Mouse (Mus musculus) mouse embryonic stem cell (cell line): ENCODE measurements around the gene Cacna1h.

Experiments used
- in situ Hi-C, 2 experiments: fragments of 300-500 bp; cut with MboI; formaldehyde crosslinking; loops; 1 replicate in 1 of 2; 3 replicates in 1 of 2; pipeline ENCODE4 v1.14.3; 2019 to 2020; ENCODE audit warnings: low sequenced_read_pairs in 2 of 2, low pct_unique_long_range_greater_than_20kb in 1 of 2, mixed read lengths in 1 of 2; ENCODE audit not compliant: unreplicated experiment in 1 of 2

Cacna1h gene

DNA sequence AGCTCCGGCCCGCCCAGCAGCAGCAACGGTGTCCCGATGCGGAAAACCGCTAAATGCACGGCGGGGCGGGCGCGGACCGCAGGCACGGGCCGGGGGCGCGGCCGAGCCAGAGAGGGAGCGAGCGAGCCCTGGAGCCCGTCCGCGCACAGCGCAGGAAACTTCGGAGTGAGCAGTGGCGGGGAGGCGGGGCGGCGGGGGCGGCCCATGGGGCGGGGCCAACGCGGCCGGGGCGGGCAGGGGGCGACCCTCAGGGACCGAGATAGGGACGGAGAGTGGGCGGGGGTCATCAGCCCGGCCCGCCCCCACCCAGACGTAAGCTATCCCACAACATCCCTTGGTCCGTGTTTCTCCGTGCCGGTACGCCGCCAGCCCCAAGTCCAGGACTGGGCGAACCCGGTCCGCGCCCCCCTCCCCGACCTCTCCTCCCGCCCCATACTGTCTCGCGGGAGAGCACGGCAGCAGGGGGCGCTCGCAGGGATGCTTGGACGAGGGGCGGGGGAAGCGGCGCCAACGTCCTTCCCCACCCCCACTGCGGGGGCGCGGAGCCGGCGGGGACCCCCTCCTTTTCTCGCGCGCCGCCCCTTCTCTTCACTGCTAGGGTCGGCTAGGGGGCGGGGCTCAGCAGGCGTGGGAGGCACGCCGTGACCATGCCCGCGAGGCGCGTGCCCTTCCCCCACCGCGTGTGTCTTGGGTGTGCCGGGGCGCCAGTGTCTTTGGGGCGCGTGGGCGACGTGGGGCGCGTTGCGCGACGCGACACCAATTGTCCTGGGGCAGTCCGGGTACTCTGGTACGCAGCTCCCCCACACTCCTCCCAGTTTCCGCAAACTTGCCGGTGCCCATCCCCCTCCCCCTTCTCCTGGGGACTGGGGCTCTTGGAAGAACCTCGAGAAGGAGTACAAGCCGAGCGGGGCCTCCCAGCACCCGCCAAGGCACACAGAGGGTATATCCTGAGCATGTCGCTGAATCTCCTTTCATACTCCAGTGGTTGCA is at the start of gene Cacna1h:
TSS of gene Cacna1h (minus strand) at position 167 of the 990 bp plus-strand sequence.
- in situ Hi-C loops: no loop called here

DNA sequence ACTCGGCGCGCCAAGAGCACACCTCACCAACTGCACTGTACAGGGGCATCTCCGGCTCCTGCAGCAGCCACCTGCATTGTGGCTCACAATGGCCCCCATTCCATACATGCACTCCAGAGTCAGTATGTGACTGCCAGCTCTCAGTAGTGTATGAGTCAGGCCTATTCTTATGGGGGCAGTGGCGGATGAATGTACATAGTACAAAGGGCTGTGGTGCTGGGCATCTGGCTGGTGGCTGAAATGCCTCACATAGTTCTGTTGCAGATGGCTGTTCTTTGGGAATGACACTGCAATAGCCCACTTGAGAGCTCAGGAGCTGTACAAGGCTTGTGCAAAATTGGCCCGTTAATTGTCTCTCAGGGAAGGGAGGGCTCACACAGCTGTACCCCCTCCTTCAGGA is 48.5 kb upstream of the Cacna1h start:
- in situ Hi-C loops: no loop called here

DNA sequence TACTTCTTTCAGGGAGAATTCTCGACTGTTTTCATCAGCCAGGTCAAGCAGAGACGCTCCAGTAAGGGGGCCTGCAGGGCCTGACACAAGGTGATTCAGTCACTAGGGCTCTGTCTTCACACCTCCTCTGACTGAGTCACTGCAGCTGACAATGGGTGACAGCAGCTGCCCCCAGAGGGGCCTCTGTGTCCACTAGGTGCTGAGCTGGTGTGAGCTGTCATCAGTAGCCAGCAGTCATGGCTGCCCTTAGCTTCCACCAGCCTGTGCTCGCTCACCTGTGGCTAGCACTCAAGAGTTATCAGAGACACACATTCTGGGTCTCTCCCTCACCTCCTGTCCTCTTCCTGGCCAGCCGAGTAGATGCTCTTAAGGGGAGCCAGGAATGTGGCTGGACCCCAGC is 47.2 kb upstream of the Cacna1h start:
- in situ Hi-C loops: no loop called here

DNA sequence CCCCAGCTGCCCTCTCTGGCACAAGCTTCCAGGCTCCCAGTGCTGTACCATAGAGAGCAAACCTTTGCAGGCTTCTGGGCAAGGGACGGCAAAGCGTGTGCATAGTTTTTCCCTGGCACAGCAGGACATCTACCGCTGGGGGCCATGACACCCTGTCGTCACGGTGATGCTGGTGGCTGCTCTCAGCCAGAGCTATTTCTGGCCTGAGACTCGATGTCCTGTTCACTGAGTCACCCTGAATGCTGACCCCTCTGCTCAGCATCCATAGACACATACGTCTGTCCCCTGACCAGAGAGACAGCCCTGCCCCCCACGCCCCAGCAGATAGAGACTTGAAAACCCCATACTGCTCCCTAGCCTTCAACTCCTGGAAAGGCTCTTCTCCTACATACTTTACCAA is 46.6 kb upstream of the Cacna1h start:
- in situ Hi-C loops: no loop called here

DNA sequence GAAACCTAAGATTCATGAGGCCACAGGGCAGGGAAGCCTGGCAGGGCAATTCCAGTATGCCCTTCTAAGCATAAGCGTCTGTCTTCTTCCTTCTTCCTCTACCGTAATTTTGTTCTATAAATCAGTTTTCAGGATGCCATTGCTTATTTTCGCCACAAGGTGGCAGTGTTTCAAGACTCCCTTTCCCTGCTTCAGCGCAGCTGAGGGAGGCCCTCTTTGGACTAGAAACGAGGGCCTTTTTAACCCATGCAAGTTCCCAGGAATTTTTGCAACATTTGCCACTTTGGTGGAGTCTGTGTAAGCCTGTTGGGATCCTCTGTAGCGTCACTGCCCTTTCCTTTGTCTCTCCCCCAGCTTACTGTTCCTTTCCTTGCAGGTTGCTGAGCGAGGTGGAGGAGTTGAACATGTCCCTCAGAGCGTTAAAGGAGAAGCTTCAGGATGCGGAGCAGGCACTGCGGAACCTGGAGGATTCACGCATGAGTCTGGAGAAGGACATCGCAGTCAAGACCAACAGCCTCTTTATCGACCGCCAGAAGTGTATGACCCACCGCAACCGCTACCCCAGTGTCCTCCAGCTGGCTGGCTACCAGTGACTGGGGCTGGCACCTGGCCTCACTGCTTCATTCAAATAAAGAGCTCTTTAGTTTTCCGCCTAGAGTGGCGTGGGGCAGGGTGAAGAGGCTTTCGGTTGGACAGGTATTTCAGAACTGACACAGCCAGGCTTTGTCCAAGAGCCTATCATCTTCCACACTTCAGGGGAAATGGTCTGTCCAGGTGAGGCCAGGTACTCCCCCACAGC is 42.6 kb upstream of the Cacna1h start:
- in situ Hi-C loops: loop anchor here in 1 of 2 experiments (10.0 kb wide), 2 partner anchors 219 to 319 kb away; partner anchors contain the start of genes AC134908.4, Fam173a and Metrn

DNA sequence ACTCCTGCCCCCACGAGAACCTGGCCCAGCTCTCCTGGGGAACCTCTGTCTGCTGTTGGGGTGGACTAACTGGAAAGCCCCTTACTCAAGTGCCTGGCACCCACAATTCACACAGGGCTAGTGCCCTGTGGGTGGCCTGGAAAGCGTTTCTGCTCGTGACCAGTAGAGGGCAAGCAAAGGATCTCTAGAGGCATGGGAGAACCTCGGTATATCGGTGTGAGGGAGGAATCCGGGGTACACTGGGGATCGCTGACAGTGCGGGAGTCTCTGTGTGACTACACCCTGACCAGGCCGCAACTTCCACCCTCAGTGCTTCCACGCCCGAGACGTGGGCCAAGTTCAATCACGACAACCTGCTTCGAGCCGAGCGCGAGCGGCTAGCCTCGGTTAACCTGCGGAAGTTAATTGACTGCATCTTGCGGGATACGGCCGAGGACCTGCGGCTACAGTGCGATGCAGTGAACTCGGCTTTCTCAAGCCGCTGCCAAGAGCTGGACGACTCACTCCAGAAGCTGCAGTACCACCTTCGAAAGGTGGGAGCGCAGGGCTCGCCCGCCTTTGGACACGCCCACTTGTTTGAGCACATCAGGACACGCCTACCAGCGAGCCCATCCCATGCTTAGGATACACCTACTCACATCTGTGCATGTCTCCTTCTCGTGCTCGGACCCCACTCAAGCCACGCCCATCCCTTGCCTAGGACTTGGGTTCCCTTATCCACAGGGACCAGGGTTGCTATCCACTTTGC is 40.9 kb upstream of the Cacna1h start:
- in situ Hi-C loops: loop anchor here in 1 of 2 experiments (10.0 kb wide), 2 partner anchors 220 to 320 kb away; partner anchors contain the start of genes AC134908.4, Fam173a and Metrn

DNA sequence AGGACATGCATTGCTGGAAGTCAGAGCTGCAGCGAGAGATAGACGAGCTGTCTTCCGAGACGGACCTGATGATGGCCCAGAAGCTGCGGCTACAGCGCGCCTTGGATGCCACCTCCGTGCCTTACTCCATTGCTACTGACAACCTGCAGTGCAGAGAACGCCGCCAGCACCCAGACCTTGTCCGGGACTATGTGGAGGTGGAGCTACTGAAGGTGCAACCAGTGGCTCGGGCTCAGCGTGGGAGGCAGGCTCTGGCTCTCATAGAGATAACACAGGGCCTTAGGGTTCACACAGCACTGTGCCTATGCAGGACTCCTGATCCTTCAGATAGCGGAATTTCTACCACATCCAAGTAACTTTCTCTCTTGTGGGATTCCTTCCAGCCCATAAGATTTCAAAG is 38.5 kb upstream of the Cacna1h start:
- in situ Hi-C loops: loop anchor here in 1 of 2 experiments (10.0 kb wide), 2 partner anchors 223 to 323 kb away; partner anchors contain the start of genes AC134908.4, Fam173a and Metrn

DNA sequence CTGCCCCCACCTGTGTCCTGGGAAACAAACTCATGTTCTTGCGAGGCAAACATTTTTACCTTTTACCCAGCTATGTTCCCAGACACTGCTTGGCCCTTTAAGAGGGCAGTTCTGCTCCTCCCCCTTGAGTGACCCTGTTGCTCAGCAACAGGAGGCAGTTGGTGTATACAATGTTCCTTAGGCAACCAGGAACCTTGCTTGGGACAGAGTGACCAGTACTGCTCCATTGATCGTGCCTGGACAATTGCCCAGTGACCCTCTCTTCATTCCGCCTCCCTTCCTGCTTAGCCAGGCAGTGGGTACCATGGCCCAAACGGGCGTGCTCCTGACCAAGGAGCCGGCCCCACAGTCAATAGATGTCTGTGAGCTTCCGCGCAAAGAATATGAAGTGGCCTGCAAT is 37.8 kb upstream of the Cacna1h start:
- in situ Hi-C loops: loop anchor here in 1 of 2 experiments (10.0 kb wide), 2 partner anchors 223 to 323 kb away; partner anchors contain the start of genes AC134908.4, Fam173a and Metrn

DNA sequence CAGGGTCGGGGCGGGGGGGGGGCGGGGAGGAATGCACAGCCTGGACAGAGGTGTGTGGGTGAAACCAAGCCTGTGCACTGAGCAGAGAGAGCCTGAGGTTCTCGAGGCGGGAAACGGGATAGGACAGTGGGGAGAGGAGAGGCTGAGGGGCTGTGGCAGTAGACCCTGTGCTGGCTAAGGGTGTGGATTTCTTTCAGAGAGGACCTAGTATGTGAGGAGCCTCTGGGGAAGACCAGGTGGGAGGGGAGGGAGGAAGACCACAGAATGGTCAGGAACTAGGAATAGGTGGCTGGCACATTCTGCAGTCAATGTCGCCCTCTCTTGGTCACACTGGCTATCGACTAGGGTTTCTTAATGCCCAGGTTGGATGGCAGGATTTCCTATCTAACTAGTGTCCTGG is 36.2 kb upstream of the Cacna1h start:
- in situ Hi-C loops: loop anchor here in 1 of 2 experiments (10.0 kb wide), 2 partner anchors 225 to 325 kb away; partner anchors contain the start of genes AC134908.4, Fam173a and Metrn

DNA sequence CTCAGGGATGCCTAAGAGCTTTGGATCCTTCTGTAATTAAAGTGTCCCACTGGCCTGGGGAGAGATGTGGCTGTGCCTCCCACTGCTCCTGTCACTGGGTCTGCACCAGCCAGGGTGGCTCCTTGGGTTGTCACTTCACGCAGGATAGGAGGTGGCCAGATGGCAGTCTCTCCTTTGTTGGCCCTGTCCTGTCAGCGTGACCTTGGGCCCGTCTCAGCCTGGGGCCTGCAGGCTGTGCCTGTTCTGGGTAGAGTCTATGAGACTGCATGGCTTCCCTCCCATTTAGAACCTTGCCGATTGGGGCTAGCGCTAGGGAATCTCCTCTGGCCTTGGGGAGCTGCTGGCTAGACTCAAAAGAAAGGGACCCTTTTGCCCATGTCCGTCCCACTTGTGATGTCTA is 34.7 kb upstream of the Cacna1h start:
- in situ Hi-C loops: no loop called here

DNA sequence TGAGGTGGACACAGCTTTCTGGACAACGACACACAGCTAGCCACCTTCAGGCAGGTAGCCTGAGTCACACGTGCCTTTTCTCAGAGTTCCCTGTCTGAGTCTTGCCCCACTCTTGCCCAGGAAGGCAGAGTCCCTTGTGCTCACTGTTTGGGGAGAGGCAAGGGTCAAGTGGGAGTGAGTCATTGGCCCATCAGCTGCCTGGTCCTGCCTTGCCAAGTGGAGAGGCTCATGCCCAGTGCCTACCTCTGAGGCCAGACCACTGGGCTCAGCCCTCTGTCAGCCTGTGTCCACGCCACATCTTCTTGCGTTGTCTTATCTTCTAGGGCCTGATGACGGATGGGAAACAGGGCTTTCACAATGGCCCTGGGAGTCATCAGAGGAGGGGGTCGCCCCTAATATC is 34.2 kb upstream of the Cacna1h start:
- in situ Hi-C loops: no loop called here

DNA sequence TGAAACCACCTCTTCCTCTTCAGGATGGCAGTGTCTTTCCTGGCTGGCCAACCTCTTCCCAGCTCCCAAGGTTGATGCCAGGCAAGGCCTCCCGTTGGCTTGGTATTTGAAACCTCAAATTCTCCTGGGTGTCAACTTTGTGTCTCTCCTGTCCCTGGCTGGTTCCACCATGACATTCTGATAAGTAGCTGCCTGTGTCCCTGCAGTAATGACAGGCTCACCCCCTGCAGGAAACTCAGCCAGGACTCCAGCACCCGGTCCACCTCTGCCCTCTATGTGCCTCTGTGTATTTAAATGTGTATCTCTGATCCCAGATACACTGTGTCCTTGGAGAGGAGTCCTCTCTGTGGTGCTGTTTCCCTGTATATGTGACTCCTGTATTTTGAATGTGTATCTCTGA is 32.7 kb upstream of the Cacna1h start:
- in situ Hi-C loops: no loop called here

DNA sequence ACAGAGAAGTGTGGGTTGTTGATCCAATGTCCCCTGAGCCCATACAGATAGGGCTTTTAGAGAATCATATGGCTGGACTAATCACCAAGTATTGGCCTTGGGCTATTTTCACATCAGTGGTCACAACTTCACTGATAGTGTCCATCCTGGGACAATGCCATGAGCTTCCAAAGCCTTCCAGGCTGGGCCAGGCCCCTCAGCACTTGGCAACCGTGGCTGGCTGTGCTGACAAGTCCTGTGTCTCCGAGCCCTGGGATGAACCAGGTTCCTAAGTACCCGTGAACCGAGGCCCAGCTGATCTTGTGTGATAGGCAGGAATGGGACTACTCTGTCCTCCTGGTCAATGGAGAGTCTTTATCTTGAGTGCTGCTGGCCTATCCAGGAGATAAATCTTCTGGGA is 30.5 kb upstream of the Cacna1h start:
- in situ Hi-C loops: no loop called here

DNA sequence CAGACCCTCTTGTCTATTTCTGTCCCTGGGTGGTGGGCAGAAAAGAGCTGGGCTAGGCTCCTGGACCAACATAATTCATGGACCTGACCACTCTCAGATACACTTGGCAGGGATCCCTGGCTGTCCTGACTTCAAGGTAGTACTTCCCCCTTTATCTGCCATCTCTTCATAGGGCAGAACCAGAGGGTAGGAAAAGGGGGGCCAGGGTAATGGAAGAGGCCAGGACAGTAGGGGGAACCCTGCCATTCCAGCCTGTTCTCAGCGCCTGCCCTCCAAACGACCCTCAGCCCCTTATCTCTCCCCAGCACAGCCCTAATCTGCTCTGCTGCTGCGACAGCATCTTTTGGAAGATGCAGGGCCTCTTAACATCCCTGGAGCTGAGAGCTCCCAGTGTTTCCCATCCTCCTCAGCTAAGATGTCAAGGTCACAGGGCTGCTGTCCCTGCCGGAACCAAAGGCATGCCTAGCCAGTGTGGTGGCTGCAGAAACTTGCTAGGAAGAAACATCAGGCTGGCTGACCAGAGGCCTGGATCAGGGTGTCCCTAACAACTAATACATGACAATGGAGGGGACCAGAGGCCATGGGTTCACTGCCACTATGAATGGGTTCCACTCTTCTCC is 29.9 kb upstream of the Cacna1h start:
- in situ Hi-C loops: no loop called here

DNA sequence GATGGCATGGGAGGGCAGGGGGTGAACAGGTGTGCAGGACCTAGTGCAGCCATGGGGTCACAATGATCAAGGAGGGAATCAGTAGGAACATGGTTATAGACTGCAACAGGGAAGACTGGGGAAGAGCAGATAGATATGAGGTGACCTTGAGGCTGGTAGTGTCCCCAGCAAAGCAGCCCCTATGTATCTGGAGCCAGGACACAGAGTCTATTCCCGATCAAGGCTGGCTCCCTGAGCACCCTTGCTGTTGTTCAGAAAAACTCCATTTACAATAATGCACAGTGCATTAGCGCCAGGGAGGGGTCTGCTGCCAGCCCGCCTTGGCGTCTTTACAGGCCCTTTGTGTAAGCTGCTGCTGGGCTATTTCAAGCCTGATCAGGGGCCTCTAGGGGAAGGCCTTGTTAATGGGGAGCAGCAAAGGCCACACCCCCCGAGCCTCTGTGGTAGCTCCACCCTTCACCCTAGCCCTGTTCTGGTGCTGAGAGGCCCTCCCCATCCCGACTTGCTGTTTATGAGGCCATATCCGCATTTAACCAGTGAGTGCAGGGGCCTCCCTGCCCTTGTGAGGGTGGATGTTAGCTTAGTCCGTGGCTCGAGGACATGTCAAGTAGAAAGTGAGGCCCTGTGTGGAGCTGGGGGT is 28.8 kb upstream of the Cacna1h start:
- in situ Hi-C loops: no loop called here

DNA sequence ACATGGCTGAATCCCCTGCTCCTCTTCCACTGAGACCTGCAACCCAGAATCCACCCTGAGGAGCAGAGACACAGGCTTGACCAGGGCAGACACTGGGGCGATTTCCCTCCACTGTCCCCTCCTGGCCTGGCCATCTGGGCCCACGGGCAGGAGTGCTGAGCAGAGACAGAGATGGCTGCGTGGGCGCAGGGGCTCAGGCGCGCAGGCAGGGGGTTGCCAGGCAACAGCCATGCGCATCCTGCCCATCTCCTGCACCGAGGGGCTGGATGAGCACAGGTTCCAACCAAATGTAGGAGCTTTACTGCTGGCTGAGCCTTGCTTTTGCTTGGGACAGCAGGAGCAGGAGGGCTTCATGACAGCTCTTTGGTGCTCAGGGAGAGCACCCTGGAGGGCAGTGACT is 23.0 kb upstream of the Cacna1h start:
- in situ Hi-C loops: loop anchor here in 1 of 2 experiments (5.0 kb wide), 1 partner anchor 64 kb away; no protein-coding TSS in a partner anchor

DNA sequence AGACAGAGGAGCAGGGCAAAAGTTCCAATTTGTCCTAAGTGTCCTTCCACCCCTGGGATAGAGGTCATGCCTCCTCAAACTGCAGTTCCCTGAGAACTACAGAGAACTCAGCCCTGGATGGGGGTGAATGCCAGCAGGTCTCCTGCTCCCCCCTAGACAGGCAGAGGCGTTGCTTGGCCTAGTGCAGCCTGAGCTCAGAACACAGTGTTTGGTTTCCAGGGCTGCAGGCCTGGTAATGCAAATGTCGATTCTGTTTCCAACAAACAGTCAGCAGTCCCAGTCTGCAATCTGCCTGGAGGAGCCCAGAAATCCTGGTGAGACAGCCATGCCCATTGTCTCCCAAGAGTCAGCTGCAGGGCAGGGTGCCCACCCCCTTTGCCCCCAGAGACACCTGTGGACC is 20.7 kb upstream of the Cacna1h start, which contains the start of gene Tekt4:
TSS of gene Tekt4 (plus strand) at position 344 of the 400 bp plus-strand sequence.
- in situ Hi-C loops: no loop called here
